Mouse (Mus musculus) hindbrain, postnatal 0 days (tissue): ENCODE data around the gene Flvcr2. TPM values are rescaled to one million over a fixed set of nuclear protein-coding genes. Genes with fewer than 3 reads are reported as not detected.
A peak's percentile ranks its signal among the peaks of the same experiment; 100 is the strongest.

Experiments
- ATAC-seq: fragments of 200-750 bp; cut with Nextera tagmentation; 2 replicates; pipeline ENCODE4 v1.8.0; 2017; ENCODE audit warnings: mild to moderate bottlenecking, moderate TSS enrichment, moderate library complexity
- DNase-seq: peaks from one replicate; pipeline ENCODE4 v3.0.0-alpha.2; 2015; ENCODE audit warnings: low spot score
- H3K27ac ChIP-seq: fragments of 300-500 bp; sonication (generic); 2 replicates; pipeline ENCODE4 v1.5.1; 2014; ENCODE audit warnings: mild to moderate bottlenecking
- H3K27me3 ChIP-seq: fragments of 300-500 bp; sonication (generic); 2 replicates; pipeline ENCODE4 v1.6.1; 2014; ENCODE audit warnings: low read length, mixed read lengths; ENCODE audit not compliant: insufficient read depth
- H3K36me3 ChIP-seq: fragments of 300-500 bp; sonication (generic); 2 replicates; pipeline ENCODE4 v1.6.1; 2014; ENCODE audit warnings: low read length, mixed read lengths; ENCODE audit not compliant: insufficient read depth
- H3K4me1 ChIP-seq: fragments of 300-500 bp; sonication (generic); 2 replicates; pipeline ENCODE4 v1.6.1; 2014; ENCODE audit warnings: antibody characterized with exemption, low read length, mixed read lengths; ENCODE audit not compliant: insufficient read depth
- H3K4me2 ChIP-seq: fragments of 300-500 bp; sonication (generic); 2 replicates; pipeline ENCODE4 v1.6.1; 2014; ENCODE audit warnings: low read depth, mild to moderate bottlenecking, low read length, moderate library complexity, mixed read lengths
- H3K4me3 ChIP-seq: fragments of 300-500 bp; sonication (generic); 2 replicates; pipeline ENCODE4 v1.5.1; 2014; ENCODE audit warnings: low read length
- H3K9ac ChIP-seq: fragments of 300-500 bp; sonication (generic); replicated peaks from 2 replicates; pipeline ENCODE4 v1.6.1; 2014; ENCODE audit warnings: mild to moderate bottlenecking, low read length, moderate library complexity, mixed read lengths
- H3K9me3 ChIP-seq: fragments of 300-500 bp; sonication (generic); 2 replicates; pipeline ENCODE4 v1.6.1; 2016; ENCODE audit warnings: low read length, mixed read lengths
- CTCF ChIP-seq: IDR thresholded peaks from 2 replicates; pipeline ENCODE4 v1.5.1; 2016; ENCODE audit warnings: antibody characterized with exemption, control low read depth, low read depth
- WGBS: fragments of 180-500 bp; shearing (Covaris S2); extraction: QIAGEN DNeasy Blood & Tissue Kit; methylation state at CpG from one replicate; pipeline ENCODE4 v1.1.7; 2014; 5-methylcytosine and 5-hydroxymethylcytosine counted together
- polyA plus RNA-seq: library from polyadenylated mRNA; unstranded; fragments of >200 nt; fragmentation: Nextera tagmentation; extraction: Ambion mirVana; gene quantifications from 2 replicates; pipeline ENCODE4 v1.2.1, GENCODE M21; 2015
- total RNA-seq: library from RNA; depleted of rRNA; stranded (reverse); fragments of >200 nt; gene quantifications from 2 replicates; pipeline ENCODE4 v1.2.3, GENCODE M21; 2014

The Flvcr2 gene
- total and polyA plus RNA-seq, 2 experiments from 2014 or later, result 4.3 to 9.5 TPM

DNA sequence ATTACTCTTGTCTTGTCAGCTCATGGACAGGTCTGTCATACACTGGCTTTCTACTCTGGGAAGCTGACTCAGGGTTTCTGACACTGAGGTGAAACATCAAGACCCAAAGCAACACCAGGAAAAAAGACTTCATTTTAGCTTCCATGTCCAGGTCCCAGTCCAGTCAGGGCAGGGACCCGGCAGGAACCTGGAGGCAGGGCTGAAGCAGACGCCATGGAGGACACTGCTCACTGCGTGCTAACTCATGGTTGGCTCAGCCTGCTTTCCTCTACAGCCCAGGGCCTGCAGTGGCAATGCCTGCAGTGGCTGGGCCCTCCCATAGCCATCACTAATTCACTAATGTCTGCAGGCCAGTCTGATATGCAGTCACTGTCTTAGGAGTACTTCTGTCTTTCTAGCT is 82.5 kb downstream of the Flvcr2 start:
- 87% methylated on average over 3 of the region's 3 CpGs for WGBS
- no peaks in the 10 kb centered on the region for H3K4me1 ChIP-seq
- no peak overlapping the region for H3K4me2 ChIP-seq
- ATAC-seq (no peak), DNase-seq (no peak)
- no peak overlapping the region for H3K9ac ChIP-seq
- TF ChIP-seq CTCF, result no peak
- peaks cover 12% of the 10 kb centered on the region; the same call in 1 of the 2 replicates for H3K36me3 ChIP-seq
- no peak overlapping the region for H3K27ac ChIP-seq
- no peaks in the 10 kb centered on the region for H3K27me3 ChIP-seq
- no peaks in the 10 kb centered on the region for H3K9me3 ChIP-seq
- H3K4me3 ChIP-seq, result no peak overlapping the region

DNA sequence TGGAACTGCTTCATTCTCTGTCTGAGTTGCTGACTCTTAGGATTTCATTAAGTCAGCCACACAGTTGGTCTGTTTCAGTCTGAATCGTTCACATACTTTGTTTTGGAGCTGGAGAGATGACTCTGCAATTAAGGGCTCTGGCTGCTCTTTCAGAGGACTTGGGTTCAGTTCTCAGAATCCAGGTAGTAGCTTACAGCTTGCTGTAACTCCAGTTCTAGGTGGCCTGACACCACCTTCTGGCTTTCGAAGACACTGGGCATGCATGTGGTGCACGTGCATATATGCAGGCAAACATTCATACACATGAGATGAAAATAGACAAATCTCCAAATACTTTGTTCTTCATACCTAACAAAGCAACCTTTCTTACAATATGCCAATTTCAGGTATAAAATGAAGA is 83.5 kb downstream of the Flvcr2 start:
- ATAC-seq, result no peak
- Histone ChIP-seq H3K36me3 (peaks cover 12% of the 10 kb centered on the region; the same call in 1 of the 2 replicates), H3K27me3 (no peaks in the 10 kb centered on the region), H3K9ac (no peak overlapping the region), H3K9me3 (no peaks in the 10 kb centered on the region), H3K27ac (no peak overlapping the region), H3K4me2 (no peak overlapping the region), H3K4me3 (no peak overlapping the region), H3K4me1 (no peaks in the 10 kb centered on the region)
- no peak for DNase-seq
- TF ChIP-seq CTCF, result no peak
- 89% methylated on average over 3 of the region's 3 CpGs for WGBS

DNA sequence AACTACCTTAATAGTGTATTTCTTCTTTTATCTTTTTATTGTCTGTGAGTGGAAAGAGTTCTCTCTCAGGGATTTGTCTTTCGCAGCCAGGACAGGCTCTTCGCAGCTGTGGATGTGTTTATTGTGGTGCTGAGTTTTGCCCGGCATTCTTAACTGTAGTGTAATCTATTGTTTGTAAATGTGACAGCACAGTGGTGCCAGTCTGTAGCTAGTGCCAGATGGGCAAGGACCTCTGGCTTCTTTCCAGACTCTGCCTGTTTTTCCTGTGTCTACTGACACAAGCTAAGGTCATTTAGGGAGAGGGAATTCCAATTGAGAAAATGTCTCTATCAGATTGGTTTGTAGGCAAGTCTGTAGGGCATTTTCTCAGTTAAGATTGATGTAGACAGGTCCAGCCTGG is 84.4 kb downstream of the Flvcr2 start:
- no peak overlapping the region for H3K27ac ChIP-seq
- no peak for ATAC-seq
- no peaks in the 10 kb centered on the region for H3K27me3 ChIP-seq
- H3K9me3 ChIP-seq, result no peaks in the 10 kb centered on the region
- WGBS, result 53% methylated on average over 3 of the region's 3 CpGs
- H3K4me3 ChIP-seq, result no peak overlapping the region
- DNase-seq, result peak; percentile 32
- peaks cover 12% of the 10 kb centered on the region; the same call in 1 of the 2 replicates for H3K36me3 ChIP-seq
- no peak overlapping the region for H3K4me2 ChIP-seq
- no peak for TF ChIP-seq CTCF
- H3K9ac ChIP-seq, result no peak overlapping the region
- no peaks in the 10 kb centered on the region for H3K4me1 ChIP-seq

GRCm38 (mm10) chr12:85834543-85834942 is 88.2 kb downstream of the Flvcr2 start:
- no peak for DNase-seq
- no peak for ATAC-seq
- Histone ChIP-seq H3K27ac (no peak overlapping the region), H3K4me3 (no peak overlapping the region), H3K9me3 (no peaks in the 10 kb centered on the region), H3K27me3 (no peaks in the 10 kb centered on the region), H3K4me2 (no peak overlapping the region), H3K36me3 (peaks cover 6% of the 10 kb centered on the region; the same call in 1 of the 2 replicates), H3K4me1 (no peaks in the 10 kb centered on the region), H3K9ac (no peak overlapping the region)
- no peak for TF ChIP-seq CTCF
- 91% methylated on average over 2 of the region's 2 CpGs for WGBS

GRCm38 (mm10) chr12:85837765-85838164 is 91.4 kb downstream of the Flvcr2 start:
- Histone ChIP-seq H3K36me3 (peaks cover 5% of the 10 kb centered on the region; the same call in 1 of the 2 replicates), H3K4me1 (no peaks in the 10 kb centered on the region), H3K27me3 (no peaks in the 10 kb centered on the region), H3K27ac (no peak overlapping the region), H3K4me2 (no peak overlapping the region), H3K4me3 (no peak overlapping the region), H3K9ac (no peak overlapping the region), H3K9me3 (no peaks in the 10 kb centered on the region)
- DNase-seq (no peak), ATAC-seq (no peak)
- WGBS, result 90% methylated on average over 2 of the region's 2 CpGs
- no peak for TF ChIP-seq CTCF

DNA sequence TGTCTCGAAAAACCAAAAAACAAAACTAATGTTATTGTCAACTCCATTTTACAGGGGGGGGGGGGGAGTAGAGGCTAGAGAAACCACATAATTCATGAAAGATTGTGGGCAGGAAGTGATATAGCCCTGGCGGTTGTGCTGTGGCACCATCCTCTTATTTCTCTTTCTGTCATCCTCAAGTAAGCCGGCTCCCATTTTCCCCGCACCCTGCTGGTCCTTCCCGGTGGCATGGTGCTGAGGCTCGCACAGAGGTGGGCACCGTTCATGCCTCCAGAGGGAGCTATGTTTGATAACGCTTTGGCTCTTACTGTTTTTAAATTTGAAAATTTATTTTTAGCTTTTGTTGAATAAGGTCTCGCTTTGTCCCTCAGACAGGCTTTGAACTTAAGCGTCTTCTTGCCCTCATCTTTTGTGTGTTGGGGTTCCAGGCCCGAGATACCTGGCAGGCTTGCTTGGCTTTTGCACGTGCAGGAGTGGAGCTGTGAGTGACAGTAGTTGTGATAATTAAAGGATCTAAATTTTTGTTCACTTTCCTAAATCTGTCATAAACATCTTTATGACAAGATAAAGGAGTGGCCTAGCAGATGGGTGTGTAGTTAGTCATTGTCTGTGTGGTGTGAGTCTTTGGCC is 93.1 kb downstream of the Flvcr2 start:
- Histone ChIP-seq H3K27ac (no peak overlapping the region), H3K4me3 (no peak overlapping the region), H3K27me3 (no peaks in the 10 kb centered on the region), H3K9me3 (no peaks in the 10 kb centered on the region), H3K9ac (no peak overlapping the region), H3K36me3 (peaks cover 13% of the 10 kb centered on the region; the same call in 1 of the 2 replicates), H3K4me1 (no peaks in the 10 kb centered on the region), H3K4me2 (no peak overlapping the region)
- no peak for TF ChIP-seq CTCF
- 91% methylated on average over 12 of the region's 12 CpGs for WGBS
- no peak for ATAC-seq
- no peak for DNase-seq
